Mouse (Mus musculus) ovary, postnatal 36 days (tissue): ENCODE data around the gene Fbxo36.

Source experiments
- DNase-seq: peaks from one replicate; pipeline ENCODE4 v3.0.0; 2022; ENCODE audit warnings: low spot score, mixed read lengths

Gene Fbxo36

GRCm38 (mm10) chr1:84890503-84890902, 50.9 kb downstream of the Fbxo36 start:
- DNase-seq = no peak

DNA sequence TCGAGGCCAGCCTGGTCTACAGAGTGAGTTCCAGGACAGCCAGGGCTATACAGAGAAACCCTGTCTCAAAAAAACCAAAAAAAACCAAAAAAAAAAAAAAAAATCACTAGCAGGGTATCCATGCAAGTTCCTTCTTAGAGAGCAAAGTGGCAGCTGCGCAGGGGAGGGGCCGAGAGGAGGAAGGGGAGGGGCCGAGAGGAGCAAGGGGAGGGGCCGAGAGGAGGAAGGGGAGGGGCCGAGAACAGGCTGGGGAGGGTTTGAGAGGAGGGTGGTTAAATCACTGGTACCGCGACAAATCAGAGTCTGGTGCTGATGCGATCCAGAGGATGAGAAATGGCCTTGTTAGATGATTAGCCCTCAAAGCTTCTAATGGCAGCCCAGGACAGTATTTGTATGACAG, 52.1 kb downstream of the Fbxo36 start:
- no peak for DNase-seq

DNA sequence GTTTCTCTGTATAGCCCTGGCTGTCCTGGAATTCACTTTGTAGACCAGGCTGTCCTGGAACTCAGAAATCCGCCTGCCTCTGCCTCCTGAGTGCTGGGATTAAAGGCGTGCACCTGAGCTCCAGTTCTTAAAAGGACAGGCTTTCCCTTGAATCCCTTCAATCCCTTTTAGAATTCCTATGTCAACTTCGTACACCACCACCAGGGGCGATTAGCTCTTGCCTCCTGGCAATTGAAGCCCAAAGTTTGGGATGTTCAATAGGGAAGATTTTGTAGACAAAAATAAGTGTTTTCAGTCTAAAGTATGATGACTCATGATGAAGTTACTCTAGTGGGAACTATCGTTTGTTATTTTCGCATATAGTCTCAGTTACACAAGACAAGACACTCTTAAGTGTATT, 57.7 kb downstream of the Fbxo36 start:
- no peak for DNase-seq

DNA sequence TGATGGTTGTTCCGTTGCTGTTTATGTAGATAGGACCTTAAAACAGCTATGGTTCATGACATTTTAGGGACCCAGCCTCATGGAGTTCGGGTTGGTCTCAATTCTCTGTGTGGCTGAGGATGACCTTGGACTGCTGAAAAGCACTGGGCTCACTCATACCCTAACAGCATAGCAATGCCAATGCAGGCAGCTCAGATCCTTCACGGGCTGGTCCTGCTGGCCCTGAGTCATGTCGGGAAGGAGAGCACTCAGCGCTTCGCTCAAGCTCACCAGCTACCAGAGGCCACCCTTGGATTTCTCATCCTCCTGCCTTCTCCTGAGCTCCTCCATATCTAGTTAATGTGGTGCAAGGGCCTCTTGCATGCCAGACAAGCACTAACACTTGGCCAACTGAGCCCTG, 59.5 kb downstream of the Fbxo36 start:
- DNase-seq = no peak

- no peak for DNase-seq
Measured at GRCm38 (mm10) chr1:84904467-84904866, 64.8 kb downstream of the Fbxo36 start.

DNA sequence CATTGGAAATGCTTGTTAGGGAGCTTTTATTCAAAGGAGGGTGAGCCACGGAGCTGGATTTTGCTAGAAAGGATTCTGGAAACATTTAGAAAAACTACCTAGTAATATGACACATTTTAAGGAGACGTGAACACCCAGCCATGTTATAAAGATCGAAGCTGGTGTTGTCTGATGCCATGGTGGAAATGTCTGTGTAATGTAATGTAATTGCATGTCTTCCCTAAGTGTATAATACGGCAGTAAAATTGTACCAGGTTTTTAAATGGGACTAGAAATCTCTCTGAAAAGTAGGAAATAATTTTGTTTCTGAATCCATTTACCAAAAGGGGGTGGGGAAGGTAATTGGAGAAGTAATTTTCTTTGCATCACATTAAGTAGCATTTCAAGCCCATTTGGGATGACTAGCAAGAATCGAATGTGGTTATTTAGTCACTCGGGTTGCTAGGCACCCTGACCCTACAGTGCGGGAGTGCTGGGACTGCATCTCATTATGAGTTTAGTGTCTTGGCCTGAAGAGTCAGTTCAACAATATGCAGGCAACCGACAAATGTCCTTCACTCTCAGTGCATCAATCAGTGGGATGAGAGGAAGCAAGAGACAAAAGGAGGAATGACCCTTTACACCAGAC, 70.7 kb downstream of the Fbxo36 start:
- DNase-seq = no peak

DNA sequence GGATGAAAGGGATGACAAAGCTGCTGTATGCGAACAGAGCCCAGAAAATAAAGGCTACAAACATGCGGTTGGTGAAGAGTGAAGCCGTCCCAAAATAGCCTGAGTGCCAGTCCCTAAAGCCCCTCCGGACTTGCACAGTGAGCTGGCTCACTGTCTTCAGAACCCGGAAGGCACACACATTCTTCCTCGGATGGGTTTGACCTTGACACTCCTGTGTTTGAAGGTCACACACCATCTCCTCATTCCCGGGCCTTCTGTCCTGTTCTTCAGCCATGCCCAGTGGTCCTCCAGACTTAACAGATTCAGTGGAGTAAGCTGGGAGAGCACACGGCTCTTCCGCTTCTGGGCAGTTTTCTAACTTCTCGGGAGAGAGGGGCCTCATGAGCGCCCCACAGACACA, 72.9 kb downstream of the Fbxo36 start:
- DNase-seq = no peak

DNA sequence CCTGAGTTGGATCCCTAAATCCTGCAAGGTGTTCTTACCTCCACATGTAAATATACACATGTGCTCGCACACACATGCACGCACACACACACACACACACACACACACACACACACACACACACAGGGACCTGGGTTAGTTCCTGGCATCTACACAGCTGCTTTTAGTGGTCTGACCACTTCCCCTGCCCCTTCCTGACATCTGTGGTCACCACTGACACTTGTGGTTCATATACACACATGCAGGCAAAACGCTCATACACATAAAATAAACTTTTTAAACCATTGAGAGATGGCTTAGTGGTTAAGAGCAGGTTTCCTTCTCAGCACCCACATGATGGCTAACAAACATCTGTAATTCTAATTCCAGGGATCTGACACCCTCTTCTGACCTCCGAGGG, 75.4 kb downstream of the Fbxo36 start:
- DNase-seq = no peak

DNA sequence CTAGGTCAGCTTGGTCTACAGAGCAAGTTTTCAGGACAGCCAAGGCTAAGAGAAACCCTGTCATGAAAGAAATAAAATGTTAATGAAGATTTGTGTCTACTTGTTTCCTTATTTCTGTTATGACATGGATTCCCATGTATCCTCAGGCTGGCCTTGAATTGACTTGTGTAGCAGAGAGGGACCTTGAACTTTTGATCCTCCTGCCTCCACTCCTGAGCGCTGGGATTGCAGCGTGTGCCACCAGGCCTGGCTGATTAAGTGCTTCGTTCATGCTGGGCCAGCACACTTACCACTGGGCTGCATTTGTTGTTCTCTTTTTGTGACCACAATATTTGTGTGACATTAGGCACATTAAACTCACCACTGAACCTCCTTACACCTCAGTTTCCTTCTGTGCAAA, 79.2 kb downstream of the Fbxo36 start:
- DNase-seq = no peak

GRCm38 (mm10) chr1:84923432-84923831, 83.8 kb downstream of the Fbxo36 start:
- no peak for DNase-seq

GRCm38 (mm10) chr1:84924134-84924533, 84.5 kb downstream of the Fbxo36 start:
- no peak for DNase-seq

GRCm38 (mm10) chr1:84925599-84925998, 86.0 kb downstream of the Fbxo36 start:
- DNase-seq = no peak

DNA sequence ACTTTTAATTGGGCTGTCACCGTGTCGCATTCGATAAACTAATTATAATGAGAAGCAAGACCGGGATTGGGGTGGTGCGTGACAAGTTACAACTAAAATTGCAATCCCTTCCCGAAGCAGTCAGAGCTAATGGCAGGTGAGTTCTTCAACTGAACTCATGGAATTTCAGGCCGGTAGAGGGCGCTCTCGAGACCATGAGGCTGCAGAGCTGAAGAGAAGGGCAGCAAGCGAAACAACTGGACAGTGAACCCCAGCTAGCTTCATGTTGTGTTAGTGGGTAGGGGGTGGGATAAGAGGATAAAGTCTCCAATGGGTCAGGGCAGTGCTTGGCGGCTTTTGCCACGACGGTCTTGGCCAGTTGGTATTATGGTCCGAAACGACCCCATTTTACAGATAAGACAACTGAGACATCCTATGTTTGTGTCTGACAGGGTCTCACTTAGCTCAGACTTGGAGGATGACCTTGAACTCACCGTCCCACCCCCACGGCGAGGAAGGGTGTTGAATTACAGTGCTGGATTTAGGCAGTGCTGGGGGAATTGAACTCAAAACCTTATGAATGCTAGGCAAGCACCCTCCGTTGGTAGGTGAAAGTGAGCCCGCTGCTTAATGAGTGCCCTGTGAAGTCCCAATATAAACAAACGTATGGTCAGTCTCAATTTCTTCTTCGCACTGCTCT, 94.0 kb downstream of the Fbxo36 start:
- peak; percentile 70 for DNase-seq

DNA sequence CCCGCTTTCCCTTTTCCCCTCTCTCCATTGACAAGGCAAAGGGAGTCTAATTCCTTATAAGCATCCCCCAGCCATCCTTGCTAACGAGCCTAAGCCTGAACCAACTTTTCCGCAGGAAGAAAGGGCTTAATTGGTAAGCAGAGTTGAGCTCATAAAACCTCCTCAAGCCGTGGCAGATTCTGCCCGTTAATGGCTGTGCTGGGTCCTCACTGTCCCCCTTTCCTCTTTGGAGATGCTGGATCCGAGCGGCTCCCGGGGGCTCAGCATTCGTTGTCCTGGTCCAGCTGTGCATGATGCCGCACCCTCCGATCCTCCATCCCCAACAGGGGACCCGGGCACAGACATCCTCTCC, 94.5 kb downstream of the Fbxo36 start:
- no peak for DNase-seq

GRCm38 (mm10) chr1:84934503-84935333, 95.1 kb downstream of the Fbxo36 start, which contains the start of gene Slc16a14:
TSS of gene Slc16a14 (minus strand) at chr1:84935134.
- DNase-seq = peak; percentile 8

- DNase-seq = peak; percentile 35
Measured at GRCm38 (mm10) chr1:84935668-84936067, 96.0 kb downstream of the Fbxo36 start.

- no peak for DNase-seq
Measured at GRCm38 (mm10) chr1:84936716-84937510, 97.3 kb downstream of the Fbxo36 start.

DNA sequence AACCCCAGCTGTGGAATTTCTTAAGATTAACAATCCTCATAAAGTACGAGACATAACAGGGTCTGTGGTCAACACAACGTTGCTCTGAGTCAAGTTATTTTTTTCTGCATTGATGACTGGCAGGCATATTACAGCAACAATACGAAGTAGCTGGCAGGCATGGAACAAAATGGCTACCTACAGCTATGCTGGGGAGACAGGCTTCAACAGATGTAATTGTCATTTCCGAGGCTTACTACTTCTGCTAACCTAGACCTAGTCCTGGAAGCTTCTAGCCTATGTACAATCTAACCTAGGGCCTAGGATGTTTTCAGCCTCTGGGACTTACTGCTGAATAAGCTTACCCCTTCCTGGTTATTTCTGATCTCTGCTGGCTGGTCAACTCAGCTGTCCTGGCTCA, 99.8 kb downstream of the Fbxo36 start:
- no peak for DNase-seq

- no peak for DNase-seq
Measured at GRCm38 (mm10) chr1:84940322-84940721, 100.7 kb downstream of the Fbxo36 start.

DNA sequence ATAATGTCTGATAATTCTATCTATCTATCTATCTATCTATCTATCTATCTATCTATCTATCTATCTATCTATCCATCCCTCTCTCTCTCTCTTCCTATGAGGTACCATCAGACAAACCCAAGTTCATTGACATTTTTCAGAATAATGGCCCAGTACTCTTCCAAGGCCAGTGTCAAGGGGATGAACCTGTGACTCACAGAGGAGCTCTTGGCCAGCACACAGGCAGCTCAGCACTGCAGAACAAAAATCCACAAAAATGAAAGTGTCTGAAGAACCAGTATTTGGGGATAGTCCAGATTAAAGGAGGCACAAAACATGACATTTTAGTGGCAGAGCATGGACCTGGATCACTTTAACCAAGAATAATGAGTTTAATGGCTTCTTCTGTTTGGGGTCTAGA, 103.0 kb downstream of the Fbxo36 start:
- DNase-seq = no peak

DNA sequence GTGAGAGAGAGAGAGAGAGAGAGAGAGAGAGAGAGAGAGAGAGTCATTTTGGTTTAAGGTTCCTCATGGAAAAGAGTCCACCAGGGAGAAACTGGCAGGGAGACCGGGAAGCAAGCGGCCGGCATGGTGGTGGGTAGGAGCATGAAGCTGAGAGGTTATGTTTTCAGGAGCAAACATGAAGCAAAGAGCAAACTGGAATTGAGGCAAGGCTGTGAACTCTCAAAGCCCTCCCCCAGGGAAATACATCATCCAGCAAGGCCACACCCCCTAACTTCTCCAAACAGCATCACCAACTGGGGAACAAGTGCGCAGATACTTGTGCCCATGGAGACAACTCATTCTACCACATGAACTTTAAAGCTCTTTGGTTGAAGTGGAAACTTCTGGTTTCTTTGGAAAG, 103.9 kb downstream of the Fbxo36 start:
- no peak for DNase-seq

DNA sequence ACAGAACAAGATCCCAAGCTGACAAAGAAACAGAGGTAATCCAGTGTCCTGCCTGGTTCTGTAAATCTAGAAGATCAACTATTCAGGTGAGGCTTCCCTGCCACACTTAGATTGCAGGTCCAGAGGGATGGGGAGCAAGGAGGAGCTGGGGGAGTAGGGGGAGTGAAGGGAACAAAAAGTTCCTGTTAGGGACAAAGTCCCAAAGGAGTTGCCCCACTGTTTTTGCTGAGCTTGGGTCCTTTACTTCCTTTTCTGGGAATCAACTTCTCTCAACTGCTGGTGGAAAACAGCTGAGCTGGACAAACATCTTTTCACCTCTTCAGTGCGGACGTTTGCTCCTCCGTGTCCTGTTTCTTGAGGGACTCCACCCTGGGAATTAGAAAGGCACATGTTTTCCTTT, 106.3 kb downstream of the Fbxo36 start:
- DNase-seq = no peak
